Mouse (Mus musculus) bone marrow, adult 2 months (tissue): Measurements from ENCODE around the gene Nploc4. TPM values are rescaled to one million over a fixed set of nuclear protein-coding genes. Genes with fewer than 3 reads are reported as not detected.
A peak's percentile ranks its signal among the peaks of the same experiment; 100 is the strongest.
"Not testable (repeated sequence)": the region's sequence is repeated elsewhere in the genome, so short reads cannot be mapped to it uniquely, and the experiment has no call there.

Source experiments
- H3K27ac ChIP-seq: fragments of 200-500 bp; 2 replicates; pipeline ENCODE4 v1.5.1; 2012; ENCODE audit warnings: low read depth, mild to moderate bottlenecking, control low read depth, inconsistent platforms, low read length; ENCODE audit not compliant: control insufficient read depth, poor library complexity, insufficient read depth
- H3K4me1 ChIP-seq: fragments of 200-500 bp; 2 replicates; pipeline ENCODE4 v1.6.1; 2011; ENCODE audit warnings: low read length; ENCODE audit not compliant: control insufficient read depth, insufficient read depth
- H3K4me3 ChIP-seq: fragments of 200-500 bp; replicated peaks from 2 replicates; pipeline ENCODE3; 2011; ENCODE audit warnings: mild to moderate bottlenecking, low read depth, low read length, control low read depth; ENCODE audit not compliant: control insufficient read depth
- CTCF ChIP-seq: fragments of 200-500 bp; IDR thresholded peaks from 2 replicates; pipeline ENCODE4 v1.5.1; 2011; ENCODE audit warnings: low read length, control low read depth; ENCODE audit not compliant: control insufficient read depth, insufficient read depth
- POLR2A ChIP-seq: fragments of 200-500 bp; IDR thresholded peaks from 2 replicates; pipeline ENCODE4 v1.6.1; 2011; ENCODE audit warnings: low read depth, mild to moderate bottlenecking, control low read depth, low read length, borderline replicate concordance; ENCODE audit not compliant: control insufficient read depth
- WGBS: fragments of 180-500 bp; shearing (Covaris S2); methylation state at CpG from one replicate; pipeline ENCODE4 v1.1.7; 2018; 5-methylcytosine and 5-hydroxymethylcytosine counted together
- polyA plus RNA-seq: library from polyadenylated mRNA; stranded (reverse); fragments of >200 nt; gene quantifications from 2 replicates; pipeline ENCODE4 v1.2.4, GENCODE M21; 2011; ENCODE audit warnings: low replicate concordance; ENCODE audit not compliant: missing spikeins, insufficient read depth, insufficient read length

Nploc4 gene
- polyA plus RNA-seq, 1 experiment, result 30.0 TPM

GRCm38 (mm10) chr11:120355277-120356039 lies 82.0 kb downstream of the Nploc4 start:
- H3K4me1 ChIP-seq, result peaks cover 8% of the 10 kb centered on the region; the same call in 1 of the 2 replicates
- H3K4me3 ChIP-seq, result no peak overlapping the region
- TF ChIP-seq POLR2A (no peak), CTCF (no peak)
- peak overlapping the region; percentile 56 for H3K27ac ChIP-seq
- 64% methylated on average over 5 of the region's 5 CpGs for WGBS

GRCm38 (mm10) chr11:120354304-120355276 lies 82.9 kb downstream of the Nploc4 start:
- 75% methylated on average over 17 of the region's 17 CpGs for WGBS
- H3K4me3 ChIP-seq, result no peak overlapping the region
- H3K4me1 ChIP-seq, result peaks cover 8% of the 10 kb centered on the region; the same call in 1 of the 2 replicates
- TF ChIP-seq POLR2A (no peak), CTCF (no peak)
- peak overlapping the region; percentile 77 for H3K27ac ChIP-seq

GRCm38 (mm10) chr11:120353500-120354303 lies 83.8 kb downstream of the Nploc4 start:
- Histone ChIP-seq H3K4me3 (peak overlapping the region; percentile 25), H3K4me1 (peaks cover 8% of the 10 kb centered on the region; the same call in 1 of the 2 replicates), H3K27ac (peak overlapping the region; percentile 88)
- peak; percentile 78 for TF ChIP-seq CTCF
- TF ChIP-seq POLR2A, result peak; percentile 80
- WGBS, result 2% methylated on average over 26 of the region's 26 CpGs

GRCm38 (mm10) chr11:120352571-120353290 lies 84.8 kb downstream of the Nploc4 start:
- TF ChIP-seq CTCF, result no peak
- TF ChIP-seq POLR2A, result 0 out of 2 replicates have a peak, but pooled peaks have one; percentile 14
- peaks cover 8% of the 10 kb centered on the region; the same call in 1 of the 2 replicates for H3K4me1 ChIP-seq
- H3K27ac ChIP-seq, result peak overlapping the region; percentile 88
- no peak overlapping the region for H3K4me3 ChIP-seq
- WGBS, result 45% methylated on average over 13 of the region's 13 CpGs

- not testable (repeated sequence) for H3K4me3 ChIP-seq, H3K4me1 ChIP-seq
- WGBS, result 82% methylated on average over 5 of the region's 5 CpGs
Observed at GRCm38 (mm10) chr11:120352093-120352350, 85.5 kb downstream of the Nploc4 start.

GRCm38 (mm10) chr11:120351250-120352092 lies 86.0 kb downstream of the Nploc4 start:
- TF ChIP-seq POLR2A (peak; percentile 18; the same call in 1 of the 2 replicates), CTCF (no peak)
- 82% methylated on average over 10 of the region's 10 CpGs for WGBS
- Histone ChIP-seq H3K27ac (peak overlapping the region; percentile 98), H3K4me1 (peaks cover 8% of the 10 kb centered on the region; the same call in 1 of the 2 replicates), H3K4me3 (peak overlapping the region; percentile 20)

More at GRCm38 (mm10) chr11:120352093-120352350, 85.5 kb downstream of the Nploc4 start:
- H3K27ac ChIP-seq, result not testable (repeated sequence)

- no peak for TF ChIP-seq POLR2A
- no peak for TF ChIP-seq CTCF
- Histone ChIP-seq H3K4me1 (peaks cover 8% of the 10 kb centered on the region; the same call in 1 of the 2 replicates), H3K4me3 (peak overlapping the region; percentile 58), H3K27ac (peak overlapping the region; percentile 98)
- 41% methylated on average over 11 of the region's 11 CpGs for WGBS
Observed at GRCm38 (mm10) chr11:120350711-120351110, 86.8 kb downstream of the Nploc4 start.
